Mouse (Mus musculus): ENCODE measurements around the gene Ptgis.
"Not testable (repeated sequence)": the region's sequence is repeated elsewhere in the genome, so short reads cannot be mapped to it uniquely, and the experiment has no call there.

Ptgis gene

GRCm38 (mm10) chr2:167232132-167233008 is 8.0 kb downstream of the Ptgis start:
- DNase-seq, result no peak

GRCm38 (mm10) chr2:167230554-167230953 is 9.8 kb downstream of the Ptgis start:
- DNase-seq, result no peak

DNA sequence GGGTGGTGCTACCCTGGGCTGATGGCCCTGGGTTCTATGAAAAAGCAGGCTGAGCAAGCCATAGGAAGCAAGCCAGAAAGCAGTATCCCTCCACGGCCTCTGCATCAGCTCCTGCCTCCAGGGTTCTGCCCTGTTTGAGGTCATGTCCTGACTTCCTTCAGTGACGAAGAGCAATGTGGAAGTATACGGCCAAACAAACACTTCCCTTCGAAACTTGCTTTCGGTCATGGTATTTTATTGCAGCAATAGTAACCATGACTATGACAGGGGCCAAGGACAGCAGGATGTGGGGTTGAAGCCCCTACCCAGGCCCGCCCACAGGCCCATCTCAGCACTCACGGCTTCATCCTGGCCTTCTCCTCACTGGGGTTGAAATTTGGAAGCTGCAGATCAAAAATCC is 15.5 kb downstream of the Ptgis start:
- no peak for DNase-seq

GRCm38 (mm10) chr2:167224194-167224593 is 16.2 kb downstream of the Ptgis start:
- DNase-seq, result no peak

DNA sequence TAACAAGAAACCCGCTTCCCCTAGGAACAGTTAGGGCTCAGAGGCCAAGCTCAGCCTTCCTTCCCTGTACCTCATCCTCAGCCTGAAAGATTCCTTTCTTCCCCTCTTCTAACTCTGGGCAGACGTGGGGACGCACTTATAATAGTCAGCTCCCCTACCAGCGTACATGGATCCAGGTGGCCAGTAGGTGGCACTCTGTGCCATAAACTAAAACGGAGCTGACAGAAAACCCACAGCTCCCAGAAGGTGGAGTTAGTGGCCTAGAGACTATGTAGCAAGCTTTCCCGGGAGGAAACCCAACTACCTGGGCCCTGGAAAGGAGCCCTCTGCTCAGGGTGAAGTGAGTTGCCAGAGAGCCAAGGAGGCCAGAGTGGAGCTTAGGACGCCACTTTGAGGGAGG is 18.3 kb downstream of the Ptgis start:
- DNase-seq, result peak; percentile 71

DNA sequence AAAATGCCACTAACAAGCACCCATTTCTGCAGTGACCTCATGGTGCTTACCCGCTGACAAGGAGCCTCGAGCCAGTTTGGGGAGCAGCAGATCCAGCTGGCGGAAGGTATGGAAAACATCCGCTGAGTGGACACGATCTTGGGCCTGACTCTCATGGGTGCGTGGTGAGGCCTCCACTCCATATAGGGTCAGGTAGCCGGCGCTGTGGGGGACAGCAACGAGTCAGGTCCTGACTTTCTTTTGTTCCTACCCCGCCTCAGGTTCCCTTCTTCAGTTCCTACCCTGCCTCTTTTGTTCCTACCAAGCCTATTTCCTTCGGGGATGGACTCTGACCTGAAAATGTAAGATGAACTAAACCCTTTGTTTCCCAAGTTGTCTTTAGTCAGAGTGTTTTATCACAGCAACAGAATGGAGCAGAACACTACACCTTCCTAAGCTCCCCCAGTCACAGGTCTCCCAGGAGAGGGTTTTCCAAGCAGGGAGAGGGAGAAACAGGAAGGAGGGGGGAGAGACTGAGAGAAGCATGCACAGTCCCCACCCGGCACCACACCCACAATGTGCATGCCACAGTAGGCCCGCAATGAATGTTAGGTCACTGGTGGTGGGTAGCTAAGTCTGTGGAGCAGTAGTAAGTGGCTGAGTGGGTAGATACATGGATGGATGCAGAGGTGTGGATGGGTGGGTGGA is 19.1 kb downstream of the Ptgis start:
- no peak for DNase-seq

DNA sequence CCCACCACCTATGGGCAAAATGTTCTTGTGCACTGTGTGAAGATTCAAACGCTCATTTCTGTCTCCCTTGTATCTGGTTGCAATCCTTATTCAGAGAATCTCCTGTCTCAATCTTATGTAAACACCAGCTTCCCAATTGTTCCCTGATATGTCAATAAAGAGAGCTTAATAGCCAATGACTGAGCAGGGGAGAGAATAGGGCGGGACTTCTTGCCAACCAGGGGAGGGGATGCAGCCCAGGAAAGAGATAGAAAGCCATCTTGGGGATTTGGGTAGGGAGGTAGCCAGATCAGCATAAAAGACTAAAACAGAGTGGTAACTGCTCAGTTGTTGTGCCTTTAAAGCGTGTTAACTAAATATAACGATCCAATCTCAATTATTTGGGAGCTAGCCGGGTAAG is 19.7 kb downstream of the Ptgis start:
- no peak for DNase-seq

GRCm38 (mm10) chr2:167219154-167219775 is 21.1 kb downstream of the Ptgis start:
- peak; percentile 78 for DNase-seq

DNA sequence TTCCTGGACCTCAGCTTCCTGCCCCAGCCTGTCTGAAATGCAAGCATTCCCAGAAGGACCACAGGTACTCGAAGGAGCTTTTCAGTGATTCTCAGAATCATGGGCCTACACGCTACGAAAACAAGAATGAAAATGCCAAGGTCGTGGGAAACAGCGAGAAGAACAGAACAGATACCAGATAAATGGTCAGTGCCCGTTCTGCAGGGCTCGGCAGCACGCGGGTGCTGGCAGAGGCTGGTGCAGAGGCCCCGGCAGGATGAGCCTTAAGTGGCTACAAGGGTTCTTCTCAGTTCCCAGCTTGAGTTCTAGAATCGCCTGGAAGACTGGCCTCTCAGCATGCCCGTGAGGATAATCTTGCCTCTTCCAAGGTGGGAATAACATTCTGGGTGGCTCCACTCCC is 26.7 kb downstream of the Ptgis start:
- no peak for DNase-seq

GRCm38 (mm10) chr2:167213076-167213475 is 27.3 kb downstream of the Ptgis start:
- DNase-seq, result no peak

DNA sequence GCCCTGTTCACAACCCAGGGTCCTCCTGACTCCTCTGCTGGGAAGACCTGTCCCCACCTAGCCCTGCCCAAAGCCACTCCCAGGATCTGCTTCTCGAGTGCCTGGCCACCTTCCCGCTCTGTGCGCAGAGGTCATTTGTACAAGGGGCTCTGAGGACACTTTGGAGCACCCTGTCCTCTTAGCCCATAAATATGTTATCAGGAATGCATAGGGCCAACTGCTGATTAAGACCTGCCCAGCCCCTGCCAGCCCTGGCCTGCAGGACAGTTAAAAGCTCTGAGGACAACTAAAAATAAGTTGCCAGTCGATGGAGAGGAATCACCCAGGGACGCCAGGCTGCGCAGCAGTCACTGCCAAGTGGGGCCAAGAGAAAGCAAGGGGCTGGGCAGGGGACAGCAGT is 27.9 kb downstream of the Ptgis start:
- no peak for DNase-seq

- DNase-seq, result no peak
Observed at GRCm38 (mm10) chr2:167212089-167212488, 28.3 kb downstream of the Ptgis start.

DNA sequence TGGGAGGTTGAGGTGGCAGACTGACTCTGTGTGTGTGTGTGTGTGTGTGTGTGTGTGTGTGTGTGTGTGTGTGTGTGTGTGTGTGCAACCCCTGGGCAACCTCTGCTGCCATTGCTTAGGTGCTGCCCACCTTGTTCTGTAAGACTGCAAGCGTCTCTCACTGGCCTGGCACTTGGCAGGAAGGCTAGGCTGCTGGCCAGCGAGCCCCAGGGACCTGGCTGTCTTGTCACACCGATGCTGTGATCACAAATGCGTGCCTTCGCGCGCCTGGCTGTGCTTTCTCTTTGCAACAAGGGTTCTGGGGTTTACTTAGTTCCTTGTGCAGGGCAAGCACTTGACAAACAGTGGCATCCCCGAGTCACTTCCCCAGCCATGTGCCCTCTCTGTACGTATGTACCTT is 30.5 kb downstream of the Ptgis start:
- DNase-seq, result peak; percentile 81

GRCm38 (mm10) chr2:167208984-167209383 is 31.4 kb downstream of the Ptgis start:
- DNase-seq, result no peak

DNA sequence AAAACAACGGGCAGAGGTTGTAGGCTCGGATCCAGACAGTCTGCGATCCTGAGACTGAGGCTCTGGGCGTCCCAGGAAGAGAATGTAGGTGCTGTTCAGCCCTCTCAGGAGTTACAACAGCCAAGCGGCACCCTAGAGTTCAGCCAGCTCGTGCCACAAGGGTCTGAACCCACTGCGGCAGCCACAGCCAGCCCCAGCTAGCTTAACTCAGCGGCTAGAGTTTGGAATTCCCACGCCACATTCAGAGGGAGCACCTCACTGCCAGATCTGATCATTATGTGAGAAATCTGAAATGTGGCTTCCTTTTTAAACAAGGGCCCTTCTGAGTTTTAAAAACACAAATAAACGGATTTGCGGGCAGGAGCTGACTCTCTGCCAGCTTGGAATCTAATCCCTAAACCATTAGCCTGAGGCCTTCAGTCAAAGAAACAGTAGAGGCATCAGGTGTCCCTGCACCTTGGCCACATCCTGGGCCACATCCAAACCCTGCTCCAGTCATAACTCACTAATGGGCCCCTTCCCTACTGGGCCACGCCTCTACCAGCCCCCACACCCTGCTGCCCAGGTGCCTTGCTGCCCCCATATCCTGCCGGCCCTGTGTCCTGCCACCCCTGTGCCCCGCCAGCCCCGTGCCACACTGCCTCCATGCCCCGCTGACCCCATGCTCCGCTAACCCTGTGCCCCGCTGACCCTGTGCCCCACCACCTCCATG is 34.3 kb downstream of the Ptgis start:
- no peak for DNase-seq

DNA sequence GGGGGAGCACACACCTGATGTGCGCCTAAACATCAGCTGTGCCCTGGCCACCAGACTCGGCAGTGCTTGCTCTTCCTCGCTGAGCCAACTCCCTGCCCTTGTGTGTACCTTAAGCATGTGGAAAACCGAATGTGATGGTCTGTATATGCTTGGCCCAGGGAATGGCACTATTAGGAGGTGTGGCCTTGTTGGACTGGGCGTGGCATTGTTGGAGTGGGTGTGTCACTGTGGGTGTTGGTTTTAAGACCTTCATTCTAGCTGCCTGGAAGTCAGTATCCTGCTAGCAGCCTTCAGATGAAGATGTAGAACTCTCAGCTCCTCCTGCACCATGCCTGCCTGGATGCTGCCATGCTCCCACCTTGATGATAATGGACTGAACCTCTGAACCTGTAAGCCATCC is 35.7 kb downstream of the Ptgis start:
- not testable (repeated sequence) for DNase-seq

- no peak for DNase-seq
Observed at GRCm38 (mm10) chr2:167203505-167204166, 36.8 kb downstream of the Ptgis start.

- no peak for DNase-seq
Observed at GRCm38 (mm10) chr2:167201463-167202291, 38.7 kb downstream of the Ptgis start.

DNA sequence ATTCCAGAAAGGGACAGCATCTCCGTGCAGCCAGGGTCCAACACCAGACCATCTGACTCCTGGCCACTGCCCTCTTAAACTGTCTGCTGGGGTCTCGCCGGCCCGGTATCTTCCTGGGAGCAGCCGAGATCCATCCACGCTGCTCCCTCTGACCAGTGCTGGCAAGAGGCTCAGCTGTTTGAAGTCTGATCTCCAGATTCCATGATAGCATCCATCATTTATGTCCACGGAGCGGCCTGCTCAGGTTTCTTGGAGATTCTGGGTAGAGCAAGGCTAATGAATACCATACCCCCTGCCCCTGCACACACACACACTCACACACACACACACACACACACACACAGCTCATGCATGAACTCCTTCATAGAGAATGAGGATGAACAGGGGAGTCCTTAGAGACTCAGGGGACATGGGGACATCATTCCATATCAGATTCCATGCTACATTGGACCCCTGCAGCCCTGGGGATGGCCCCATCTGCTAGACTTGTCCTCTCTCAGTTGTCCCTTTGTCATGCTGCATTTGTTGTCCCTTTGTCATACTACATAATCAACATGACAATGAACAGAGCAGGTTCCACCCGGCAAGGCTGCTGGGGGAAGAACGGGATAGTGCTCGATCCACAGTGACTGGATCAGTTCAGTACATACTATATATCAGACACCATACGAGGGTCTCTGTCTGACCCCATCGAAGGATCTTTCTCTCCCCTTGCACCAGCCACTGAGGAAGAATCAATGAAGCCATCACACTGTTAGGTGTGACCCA is 41.6 kb downstream of the Ptgis start:
- no peak for DNase-seq

DNA sequence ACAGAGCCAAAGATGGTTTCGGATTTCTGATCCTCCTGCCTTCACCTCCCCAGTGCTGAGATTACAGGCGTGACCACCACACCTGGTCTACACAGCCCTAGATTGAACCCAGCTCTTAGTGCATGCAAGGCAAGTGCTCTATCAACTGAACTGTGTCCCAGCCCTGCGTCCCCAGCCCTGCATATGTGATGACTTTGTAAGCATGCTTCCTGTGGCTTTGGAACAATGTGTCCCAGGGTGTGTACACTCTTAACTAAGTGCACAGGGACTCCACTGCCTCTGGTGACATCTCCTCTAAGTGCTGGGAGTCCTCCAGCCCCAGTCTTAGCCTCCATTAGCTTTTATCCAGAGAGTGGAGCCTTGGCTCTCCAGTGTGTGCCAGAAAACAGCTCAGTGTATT is 47.0 kb downstream of the Ptgis start:
- DNase-seq, result no peak

DNA sequence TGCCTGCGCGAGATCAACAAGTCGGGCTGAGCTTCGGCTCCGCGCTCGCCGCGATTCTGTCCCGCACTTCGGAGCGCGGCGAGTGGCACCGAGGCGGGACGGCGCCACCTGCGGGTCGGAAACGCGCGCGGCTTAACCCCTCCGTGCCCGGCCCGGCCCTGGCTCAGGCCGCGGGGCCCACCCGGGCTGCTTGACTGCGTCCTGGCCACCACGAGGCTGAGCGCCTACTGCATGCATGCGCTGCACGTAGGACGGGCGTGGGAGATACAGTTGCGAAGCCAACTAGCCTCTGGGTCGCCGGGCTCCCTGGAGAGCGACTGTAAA is 50.4 kb downstream of the Ptgis start, which contains the start of gene Kcnb1:
Kcnb1 (minus strand) TSS at position 80 of the 324 bp plus-strand sequence.
- DNase-seq, result peak; percentile 57
